Mouse (Mus musculus): ENCODE measurements around the gene Akt3.

Akt3 gene

GRCm38 (mm10) chr1:177048773-177049172, 209.2 kb downstream of the Akt3 start:
- DNase-seq (ENCODE audit: low spot score) = no peak

GRCm38 (mm10) chr1:177046963-177047362, 211.0 kb downstream of the Akt3 start:
- DNase-seq (ENCODE audit: low spot score) = no peak

GRCm38 (mm10) chr1:177045885-177046284, 212.1 kb downstream of the Akt3 start:
- DNase-seq (ENCODE audit: low spot score) = no peak

- no peak for DNase-seq (ENCODE audit: low spot score)
These were observed 217.9 kb downstream of the Akt3 start for GRCm38 (mm10) chr1:177040058-177040457.

- DNase-seq (ENCODE audit: low spot score) = no peak
These were observed 218.8 kb downstream of the Akt3 start for GRCm38 (mm10) chr1:177039093-177039674.

GRCm38 (mm10) chr1:177038383-177038782, 219.6 kb downstream of the Akt3 start:
- DNase-seq (ENCODE audit: low spot score) = no peak

GRCm38 (mm10) chr1:177035460-177035859, 222.5 kb downstream of the Akt3 start:
- no peak for DNase-seq (ENCODE audit: low spot score)

GRCm38 (mm10) chr1:177032233-177032632, 225.8 kb downstream of the Akt3 start:
- no peak for DNase-seq (ENCODE audit: low spot score)

- DNase-seq (ENCODE audit: low spot score) = no peak
These were observed 226.8 kb downstream of the Akt3 start for GRCm38 (mm10) chr1:177031196-177031595.

GRCm38 (mm10) chr1:177030669-177031068, 227.3 kb downstream of the Akt3 start:
- DNase-seq (ENCODE audit: low spot score) = no peak

- DNase-seq (ENCODE audit: low spot score) = no peak
These were observed 229.0 kb downstream of the Akt3 start for GRCm38 (mm10) chr1:177029032-177029431.

- DNase-seq (ENCODE audit: low spot score) = no peak
These were observed 230.3 kb downstream of the Akt3 start for GRCm38 (mm10) chr1:177027706-177028105.

GRCm38 (mm10) chr1:177022751-177023150, 235.3 kb downstream of the Akt3 start:
- DNase-seq (ENCODE audit: low spot score) = no peak

GRCm38 (mm10) chr1:177019668-177020067, 238.3 kb downstream of the Akt3 start:
- DNase-seq (ENCODE audit: low spot score) = no peak

GRCm38 (mm10) chr1:177018750-177019149, 239.3 kb downstream of the Akt3 start:
- no peak for DNase-seq (ENCODE audit: low spot score)

GRCm38 (mm10) chr1:177016729-177017128, 241.3 kb downstream of the Akt3 start:
- no peak for DNase-seq (ENCODE audit: low spot score)

GRCm38 (mm10) chr1:177015917-177016316, 242.1 kb downstream of the Akt3 start:
- no peak for DNase-seq (ENCODE audit: low spot score)

- no peak for DNase-seq (ENCODE audit: low spot score)
These were observed 243.0 kb downstream of the Akt3 start for GRCm38 (mm10) chr1:177014921-177015439.

GRCm38 (mm10) chr1:177014346-177014745, 243.7 kb downstream of the Akt3 start:
- DNase-seq (ENCODE audit: low spot score) = no peak

- DNase-seq (ENCODE audit: low spot score) = no peak
These were observed 244.2 kb downstream of the Akt3 start for GRCm38 (mm10) chr1:177013776-177014175.

- DNase-seq (ENCODE audit: low spot score) = no peak
These were observed 244.7 kb downstream of the Akt3 start for GRCm38 (mm10) chr1:177013313-177013712.

- peak; percentile 56 for DNase-seq (ENCODE audit: low spot score)
These were observed 245.2 kb downstream of the Akt3 start for GRCm38 (mm10) chr1:177012774-177013173.

- DNase-seq (ENCODE audit: low spot score) = no peak
These were observed 246.3 kb downstream of the Akt3 start for GRCm38 (mm10) chr1:177011688-177012087.

GRCm38 (mm10) chr1:177010607-177011302, 247.2 kb downstream of the Akt3 start:
- DNase-seq (ENCODE audit: low spot score) = peak; percentile 56

Measured in embryo, embryonic 10 days (tissue).